Mouse (Mus musculus) spleen, adult 18-20 months (tissue): ENCODE results near the gene Fmo5.

ENCODE experiments used
- DNase-seq, 2 experiments: peaks; one replicate each; pipeline ENCODE4 v3.0.0; 2022; ENCODE audit warnings: mixed read lengths in 2 of 2

Fmo5 gene

GRCm38 (mm10) chr3:97682159-97682502 lies 53.5 kb downstream of the Fmo5 start:
- no peak for DNase-seq

GRCm38 (mm10) chr3:97682576-97682975 lies 54.0 kb downstream of the Fmo5 start:
- DNase-seq: no peak

DNA sequence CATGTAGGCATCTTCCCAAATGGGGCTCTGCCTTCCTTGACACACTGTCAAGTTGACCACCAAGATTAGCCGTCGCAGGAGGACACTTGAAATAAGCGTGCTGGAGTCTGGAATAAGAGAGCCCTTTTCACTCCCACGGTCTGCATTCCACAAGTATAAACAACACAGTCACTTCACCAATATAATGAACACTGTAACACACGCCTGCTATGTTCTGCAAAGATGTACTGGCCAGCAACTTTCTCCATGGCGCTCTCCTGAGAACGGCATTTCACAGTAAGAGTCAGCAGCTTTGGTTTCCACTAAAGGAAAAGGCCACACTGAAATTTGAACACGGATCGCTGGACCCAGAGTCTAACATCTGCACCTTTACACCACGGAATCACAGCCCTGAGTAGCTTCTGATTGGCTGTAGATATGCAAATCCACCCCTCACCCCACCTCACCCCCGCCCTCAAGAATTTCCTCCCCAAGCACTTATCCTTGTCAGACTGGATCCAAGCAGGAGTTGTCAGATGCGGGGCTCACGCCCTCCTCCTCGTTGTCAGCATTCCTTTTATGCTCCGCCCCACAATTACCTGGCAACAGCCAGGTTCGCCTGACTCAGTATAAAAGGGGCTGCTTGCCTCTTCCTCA lies 55.1 kb downstream of the Fmo5 start:
- no peak for DNase-seq

GRCm38 (mm10) chr3:97686372-97687117 lies 57.9 kb downstream of the Fmo5 start:
- no peak for DNase-seq

DNA sequence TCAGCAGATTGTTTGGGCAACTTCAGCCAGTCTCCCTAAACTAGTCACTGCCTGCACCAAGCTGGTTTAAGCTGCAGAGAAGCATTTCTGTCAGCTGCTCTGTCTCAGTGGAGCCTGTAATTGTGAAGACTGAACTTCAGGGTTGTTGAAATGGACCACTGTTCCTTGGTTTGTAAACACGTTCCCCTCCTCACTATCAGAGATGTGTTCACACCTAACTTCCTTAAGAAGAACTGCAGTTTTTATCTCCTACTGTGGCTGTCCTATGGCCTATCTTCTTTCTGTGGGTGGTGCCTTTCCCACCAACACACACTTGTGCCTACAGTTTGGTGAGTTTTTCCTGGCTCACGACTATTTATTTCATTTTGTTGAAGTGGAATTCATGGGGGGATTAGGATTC lies 60.7 kb downstream of the Fmo5 start:
- no peak for DNase-seq

DNA sequence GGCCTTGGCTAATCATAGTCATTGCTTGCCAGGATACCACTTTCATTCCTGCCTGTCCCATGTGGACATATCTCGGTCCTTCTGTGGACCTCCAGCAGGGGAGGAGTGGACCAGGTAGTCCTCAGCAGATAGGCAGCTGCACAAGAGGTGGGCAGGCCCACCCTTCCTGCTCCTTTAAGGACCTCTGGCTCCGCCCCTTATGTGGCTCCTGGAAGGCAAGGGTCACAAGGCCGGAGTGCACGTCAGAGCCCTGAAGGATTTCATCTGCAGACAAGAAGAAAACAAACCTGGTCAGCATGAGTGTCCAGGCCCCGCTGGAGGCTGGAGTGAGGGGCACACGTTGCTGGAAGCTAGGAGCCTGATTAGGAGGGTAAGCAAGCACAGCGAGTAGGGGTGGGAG lies 62.0 kb downstream of the Fmo5 start:
- no peak for DNase-seq

DNA sequence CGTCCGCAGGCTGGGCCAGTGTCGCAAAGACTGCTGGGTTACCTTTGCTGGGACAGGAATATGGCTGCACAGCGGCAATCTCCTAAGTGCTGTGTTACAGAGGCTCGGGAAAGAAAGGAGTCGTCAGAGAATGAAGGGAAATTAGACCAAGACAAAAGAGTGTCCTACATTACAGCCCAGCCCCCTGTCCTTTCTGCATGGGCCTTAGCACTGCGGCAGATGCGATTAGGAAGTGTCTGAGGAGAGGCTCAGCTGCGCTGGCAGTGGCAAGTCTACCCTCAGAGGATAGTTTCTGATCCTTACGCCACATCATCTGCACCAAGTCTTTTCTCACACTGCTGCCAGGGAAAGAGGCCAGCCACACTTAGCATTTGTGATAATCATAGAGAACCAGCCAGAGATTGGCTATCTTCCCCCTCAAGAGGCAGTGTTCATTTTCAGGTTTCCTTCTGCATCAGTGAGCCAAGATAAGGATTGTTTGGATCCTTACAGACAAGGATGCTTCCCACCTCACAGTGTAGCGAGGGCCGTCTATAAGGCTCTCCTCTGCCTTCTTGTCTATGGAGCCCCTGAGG lies 62.9 kb downstream of the Fmo5 start:
- DNase-seq: no peak

DNA sequence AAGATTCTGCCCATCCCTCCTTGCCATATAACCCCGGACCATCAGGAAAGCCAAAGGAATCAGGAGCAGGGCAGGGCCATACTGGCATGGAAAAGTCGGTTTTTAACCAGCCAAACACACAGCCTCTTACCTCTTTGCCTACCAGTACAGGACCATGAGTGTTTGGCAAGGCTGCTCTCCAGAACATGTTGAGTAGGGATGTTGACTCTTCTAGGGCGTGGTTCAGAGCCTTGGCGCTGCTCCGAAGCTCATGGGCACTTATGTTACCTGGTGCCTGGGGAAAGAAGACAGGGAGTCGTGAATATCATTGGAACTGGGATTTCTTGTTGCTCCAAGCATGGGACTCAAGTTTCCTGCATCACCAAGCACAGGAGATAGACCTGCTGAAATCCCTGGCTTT lies 65.2 kb downstream of the Fmo5 start:
- DNase-seq: no peak

DNA sequence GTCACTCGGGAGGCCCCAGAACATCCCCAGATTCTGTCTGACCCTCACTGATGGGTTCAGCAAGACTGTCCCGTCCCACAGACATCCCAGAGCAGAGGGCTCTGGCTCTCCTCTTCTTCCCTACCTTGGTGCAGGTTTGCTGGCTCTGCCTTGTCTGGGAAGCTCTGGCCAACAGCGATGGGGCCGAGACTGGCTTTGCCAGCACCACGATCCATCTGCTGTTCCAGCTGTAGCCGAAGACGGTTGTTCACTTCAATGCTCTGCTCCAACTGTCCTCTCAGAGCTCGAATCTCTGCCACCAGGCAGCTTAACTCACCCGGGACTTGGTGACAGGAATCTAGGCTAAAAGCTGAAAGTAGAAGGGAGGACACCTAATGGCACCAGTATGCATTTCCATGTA lies 68.3 kb downstream of the Fmo5 start:
- DNase-seq: no peak

GRCm38 (mm10) chr3:97697291-97697690 lies 68.7 kb downstream of the Fmo5 start:
- no peak for DNase-seq

GRCm38 (mm10) chr3:97699061-97699460 lies 70.5 kb downstream of the Fmo5 start:
- DNase-seq: no peak

DNA sequence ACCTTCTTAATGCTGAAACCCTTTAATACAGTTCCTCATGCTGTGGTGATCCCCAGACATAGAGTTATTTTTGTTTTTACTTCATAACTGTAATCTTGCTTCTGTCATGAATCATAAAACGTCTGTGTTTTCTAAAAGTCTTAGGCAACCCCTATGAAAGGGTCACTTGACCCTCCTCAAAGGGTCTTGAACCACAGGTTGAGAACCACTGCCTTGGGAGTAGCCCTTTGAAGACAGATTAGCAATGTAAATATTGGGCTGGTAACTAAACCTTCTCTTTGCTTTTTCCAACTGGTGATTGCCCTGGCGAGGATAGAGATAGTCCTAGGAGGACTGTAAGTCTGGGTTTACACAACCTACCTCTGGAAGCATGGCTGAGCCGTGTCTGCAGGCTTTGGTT lies 72.6 kb downstream of the Fmo5 start:
- DNase-seq: no peak

DNA sequence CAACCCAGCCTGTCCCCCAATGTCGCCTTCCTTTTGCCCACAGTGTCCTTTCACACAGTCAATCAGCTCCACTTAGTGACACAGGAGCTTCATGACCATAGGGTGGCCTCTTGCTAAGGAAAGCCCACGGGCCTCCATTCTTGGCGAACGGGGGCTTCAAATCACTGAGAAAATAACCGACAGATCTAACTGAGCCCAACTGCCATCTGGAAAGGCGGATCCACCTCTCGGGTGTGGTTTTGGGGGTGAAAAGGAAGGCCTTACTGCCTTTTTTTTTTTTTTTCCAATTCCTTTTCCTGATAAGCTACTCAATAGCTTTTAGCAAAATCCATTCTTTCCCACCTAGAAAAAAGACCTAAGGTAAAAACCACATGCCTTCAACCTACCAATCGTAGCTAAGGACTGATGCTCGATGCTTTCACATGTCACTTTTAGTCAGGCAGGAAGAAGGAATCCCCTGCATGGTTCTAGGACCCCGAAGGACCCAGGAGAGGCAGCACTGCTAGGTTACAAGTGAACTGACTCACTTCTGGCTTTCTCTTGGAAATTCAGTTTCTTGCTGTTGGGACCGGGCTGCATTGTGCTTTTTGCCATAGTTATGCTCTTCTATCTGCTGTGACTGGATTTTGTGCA lies 74.0 kb downstream of the Fmo5 start:
- no peak for DNase-seq
